Mouse (Mus musculus) lung, adult 2 months (tissue): ENCODE data around the gene Rapgef3.

Experiments used
- CTCF ChIP-seq: fragments of 200-500 bp; IDR thresholded peaks from 2 replicates; pipeline ENCODE4 v1.5.1; 2011; ENCODE audit warnings: mild to moderate bottlenecking, low read length, control low read depth; ENCODE audit not compliant: insufficient read depth
- POLR2A ChIP-seq: fragments of 200-500 bp; IDR thresholded peaks from 2 replicates; pipeline ENCODE4 v1.6.1; 2011; ENCODE audit warnings: low read depth, mild to moderate bottlenecking, control low read depth, low read length, borderline replicate concordance; ENCODE audit errors: extremely low read depth

GRCm38 (mm10) chr15:97741662-97742061, 26.1 kb downstream of the Rapgef3 start:
- TF ChIP-seq CTCF (no peak), POLR2A (no peak)
